Mouse (Mus musculus) kidney, adult 11 months (tissue): ENCODE data around the gene Prpf40b.
"Not testable (repeated sequence)": the region's sequence is repeated elsewhere in the genome, so short reads cannot be mapped to it uniquely, and the experiment has no call there.

Source experiments
- DNase-seq: peaks from one replicate; pipeline ENCODE4 v3.0.0; 2022

The Prpf40b gene

DNA sequence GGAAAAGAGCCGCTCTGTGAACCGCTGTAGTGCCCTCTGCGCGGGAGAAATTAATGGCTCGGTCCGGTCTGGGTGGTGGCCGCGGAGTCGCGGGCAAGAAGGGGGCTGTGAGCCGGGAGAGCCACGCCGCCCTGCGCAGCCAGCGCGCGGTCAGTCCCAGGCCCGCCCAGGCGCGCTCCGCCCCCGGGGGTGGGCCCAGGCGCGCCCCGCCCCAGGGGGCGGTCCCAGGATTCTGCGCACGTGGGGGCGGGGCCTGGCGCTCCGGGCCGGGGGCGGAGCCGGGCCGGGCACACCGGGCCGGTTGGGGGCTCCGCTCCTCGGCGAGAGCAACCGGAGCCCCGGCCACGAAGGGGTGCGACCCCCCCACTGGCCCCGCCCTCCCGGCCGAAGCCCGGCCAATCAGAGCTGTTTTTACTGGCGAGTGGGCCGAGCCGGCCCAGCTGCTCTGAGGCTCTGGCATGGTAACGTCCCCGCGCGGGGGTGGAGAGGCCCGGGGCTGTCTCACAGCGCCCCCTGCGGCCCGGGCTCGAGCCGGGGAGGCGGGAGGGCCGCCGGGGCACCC is at the start of gene Prpf40b:
Gene Prpf40b, plus strand, starts transcription at position 275 of the 562 bp plus-strand sequence.
- peak; percentile 95 for DNase-seq

DNA sequence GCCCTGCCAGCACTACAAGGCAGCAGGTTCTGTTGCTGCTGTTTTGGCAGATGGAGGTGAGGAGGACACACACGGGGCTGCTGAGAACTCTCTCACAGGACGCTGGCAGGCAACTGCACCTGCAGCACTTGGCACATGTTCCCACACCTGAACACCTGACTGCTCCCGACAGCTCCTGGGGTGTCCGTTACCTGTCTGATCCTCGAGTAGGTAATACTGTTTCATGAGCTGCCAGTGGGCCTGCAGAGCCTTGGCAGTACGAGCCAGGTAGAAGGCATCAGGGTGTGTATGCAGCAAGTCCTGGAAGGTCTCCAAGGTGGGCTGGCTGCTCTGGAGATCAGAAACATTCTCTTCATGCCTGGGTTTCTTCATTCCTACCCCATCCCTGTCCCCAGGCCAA is 48.2 kb upstream of the Prpf40b start:
- not testable (repeated sequence) for DNase-seq

DNA sequence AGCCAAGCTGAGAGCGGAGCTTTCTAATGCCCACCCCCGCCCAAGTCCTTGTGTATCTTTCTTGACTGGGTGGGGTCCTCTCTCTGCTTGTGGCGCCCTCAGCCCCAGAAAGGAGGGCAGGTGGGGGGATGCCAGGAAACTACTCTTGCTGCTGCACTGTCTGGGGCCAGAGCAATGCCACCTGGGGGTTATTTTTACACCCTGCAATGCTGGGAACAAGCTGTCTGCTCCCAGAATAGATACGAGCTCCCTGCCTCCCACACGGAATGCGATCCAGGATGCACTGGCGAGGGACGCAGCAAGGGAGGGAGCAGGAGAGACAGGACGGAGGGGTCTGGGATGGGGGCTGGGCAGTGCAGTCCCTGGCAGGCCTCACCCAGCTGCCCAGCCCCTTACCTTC is 45.9 kb upstream of the Prpf40b start:
- DNase-seq = no peak

DNA sequence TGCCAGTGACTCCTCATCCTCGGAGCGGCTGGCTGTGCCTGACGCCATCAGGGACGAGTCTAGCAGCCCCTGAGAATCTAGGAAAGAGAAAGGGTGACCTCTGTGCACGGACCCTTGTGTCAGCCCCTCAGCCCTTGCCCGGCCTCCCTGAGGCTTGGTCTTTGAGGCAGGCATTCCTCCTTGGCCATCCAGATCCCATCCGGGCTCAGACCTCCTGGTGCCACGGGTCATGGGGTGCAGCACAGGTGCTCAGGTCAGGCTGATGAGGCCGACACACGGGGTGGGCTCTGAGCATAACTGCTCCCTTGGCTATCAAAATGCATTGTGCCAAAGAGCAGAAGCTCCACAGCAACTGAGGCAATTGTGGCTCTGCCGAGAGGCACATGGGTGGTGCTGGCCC is 44.9 kb upstream of the Prpf40b start:
- no peak for DNase-seq

DNA sequence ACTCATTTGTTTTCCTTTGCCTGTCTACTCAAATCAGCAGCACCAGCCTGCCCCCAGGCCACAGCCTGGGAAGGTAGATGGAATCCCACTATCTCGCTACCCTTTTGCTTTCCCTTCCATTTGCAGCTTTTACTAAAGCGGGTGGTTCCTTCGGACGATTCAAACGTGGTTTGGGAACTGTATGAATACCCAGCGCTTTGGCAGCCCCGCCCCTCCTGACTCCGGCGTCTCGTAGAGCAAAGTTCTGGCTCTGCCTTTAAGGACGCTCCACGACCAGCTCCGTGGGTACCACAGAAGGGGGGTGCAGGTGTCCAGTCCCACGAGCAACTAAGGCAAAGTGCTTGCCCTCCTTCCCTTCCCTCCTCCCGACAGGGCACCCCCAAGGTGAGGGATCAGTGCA is 43.8 kb upstream of the Prpf40b start:
- DNase-seq = peak; percentile 39

DNA sequence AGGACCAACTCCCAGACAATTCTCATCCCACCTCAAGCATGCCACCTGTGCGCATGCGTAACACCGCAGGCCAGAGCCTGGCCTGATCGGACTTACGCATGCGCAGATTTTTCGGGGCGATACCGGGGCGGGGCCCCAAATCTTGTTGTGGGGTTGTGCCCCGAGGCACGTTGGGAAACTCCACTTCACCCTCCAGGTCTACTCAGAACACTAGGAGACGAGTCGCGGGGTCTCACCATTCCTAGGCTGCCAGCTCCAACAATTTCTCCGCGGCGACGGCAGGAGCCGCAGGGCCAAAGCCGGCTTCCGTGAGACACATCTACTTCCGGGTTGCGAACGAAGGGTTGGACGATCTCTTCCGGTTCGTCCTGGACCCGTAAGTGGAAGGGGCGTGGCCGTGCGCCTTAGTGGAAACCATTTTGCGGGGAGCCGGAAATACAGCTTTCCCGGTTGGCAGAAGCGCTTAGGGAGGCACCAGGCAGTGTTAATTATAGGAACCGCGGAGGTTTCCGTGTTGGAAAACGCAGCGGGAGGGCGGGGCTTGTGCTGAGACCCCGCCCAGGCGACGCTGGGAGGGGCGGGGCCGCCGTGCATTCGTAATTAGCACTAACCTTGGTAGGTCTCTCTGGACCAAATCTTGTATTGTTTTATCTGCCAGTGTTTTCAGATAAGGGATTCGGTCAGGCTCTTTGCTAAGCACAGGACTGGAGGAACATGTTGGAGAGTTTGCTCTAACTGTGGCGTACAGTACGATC is 43.1 kb upstream of the Prpf40b start, which contains the start of gene Mcrs1:
Gene Mcrs1, minus strand, starts transcription at position 336 of the 755 bp plus-strand sequence.
- DNase-seq = peak; percentile 99

DNA sequence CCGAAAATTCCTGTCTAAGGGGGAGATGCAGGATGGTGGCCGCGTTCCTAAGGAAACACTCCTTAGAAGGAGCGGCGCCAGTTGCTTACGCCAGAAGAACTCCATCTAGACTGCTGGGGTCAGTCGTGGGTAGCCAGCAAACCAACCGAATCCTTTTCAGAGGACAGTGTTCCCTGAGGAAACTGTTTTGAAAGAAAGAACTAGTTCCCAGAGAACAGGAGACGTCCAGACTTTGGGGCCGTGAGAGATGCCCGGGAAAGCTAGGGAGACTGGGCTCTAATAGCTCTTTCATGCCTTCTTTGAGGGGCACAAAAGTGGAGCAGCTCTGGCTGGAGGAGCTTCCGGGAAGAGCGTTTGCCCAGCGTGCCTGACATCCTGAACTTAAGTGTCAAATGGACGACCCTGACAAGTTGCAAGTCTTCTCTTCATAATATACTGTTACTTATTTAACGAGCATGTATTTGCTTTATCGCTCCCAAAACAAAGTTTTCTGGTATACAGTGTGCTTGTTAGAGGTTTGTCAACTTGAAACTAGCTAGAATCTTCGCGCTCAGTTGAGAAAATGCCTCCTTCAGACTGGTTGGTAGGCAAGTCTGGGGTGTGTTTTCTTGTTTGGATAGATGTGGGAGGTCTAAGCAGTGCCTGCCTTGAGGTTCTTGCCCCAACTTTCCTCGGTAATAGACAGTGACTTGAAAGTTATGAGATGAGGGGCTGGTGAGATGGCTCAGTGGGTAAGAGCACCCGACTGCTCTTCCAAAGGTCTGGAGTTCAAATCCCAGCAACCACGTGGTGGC is 42.3 kb upstream of the Prpf40b start:
- DNase-seq = no peak

DNA sequence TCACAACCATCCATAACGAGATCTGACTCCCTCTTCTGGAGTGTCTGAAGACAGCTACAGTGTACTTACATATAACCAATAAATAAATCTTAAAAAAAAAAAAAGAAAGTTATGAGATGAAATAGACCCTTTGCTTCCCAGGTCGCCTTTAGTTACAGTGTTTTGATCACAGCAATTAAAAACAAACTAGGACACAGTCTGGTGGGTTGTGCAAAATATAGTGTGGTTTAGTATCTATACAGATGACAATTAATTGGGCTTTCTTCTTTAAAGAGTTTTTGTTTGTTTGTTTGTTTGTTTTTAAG is 41.8 kb upstream of the Prpf40b start:
- DNase-seq = not testable (repeated sequence)

DNA sequence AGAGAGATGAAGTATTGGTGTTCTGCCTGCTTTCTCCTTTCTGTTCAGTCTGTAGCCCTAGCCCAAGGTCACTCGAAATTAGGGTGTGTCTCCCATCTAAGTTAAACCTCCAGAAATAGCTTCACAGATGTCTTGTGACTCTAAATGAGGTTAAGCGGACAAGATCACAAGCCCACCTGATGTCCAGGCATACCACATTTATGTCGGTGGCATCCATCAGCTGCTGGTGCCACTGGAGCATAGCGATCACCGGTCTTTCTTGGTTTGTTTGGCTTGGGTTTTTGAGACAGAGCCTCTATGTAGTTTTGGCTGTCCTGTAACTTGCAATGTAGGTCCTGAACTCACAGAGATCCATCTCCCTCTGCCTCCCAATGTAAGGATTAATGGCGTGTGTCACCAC is 41.1 kb upstream of the Prpf40b start:
- no peak for DNase-seq

DNA sequence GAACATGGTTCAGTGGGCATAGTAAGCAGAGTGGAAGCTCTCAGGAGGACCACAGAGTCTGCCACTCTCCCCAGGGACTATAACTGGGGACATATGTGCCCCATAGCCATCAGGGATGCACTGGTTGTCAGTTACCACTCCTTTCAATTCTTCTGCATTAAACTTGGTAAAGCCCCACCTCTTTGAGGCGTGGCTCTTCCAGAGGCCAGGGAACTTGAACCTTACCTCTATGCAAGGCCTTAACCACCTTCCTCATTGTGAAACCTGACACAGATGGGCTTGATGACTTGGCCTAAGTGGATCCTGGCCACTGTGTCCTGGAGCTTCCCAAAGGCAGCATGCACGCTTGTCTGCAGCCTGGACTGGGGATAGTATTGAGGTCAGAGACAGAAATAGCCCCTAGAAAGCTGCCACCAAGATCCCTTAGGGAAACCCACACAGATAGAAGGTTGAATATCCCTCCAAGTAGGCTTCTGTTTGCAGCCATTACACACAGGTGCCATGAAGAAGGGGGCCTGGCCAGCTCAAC is 40.3 kb upstream of the Prpf40b start:
- DNase-seq = no peak

DNA sequence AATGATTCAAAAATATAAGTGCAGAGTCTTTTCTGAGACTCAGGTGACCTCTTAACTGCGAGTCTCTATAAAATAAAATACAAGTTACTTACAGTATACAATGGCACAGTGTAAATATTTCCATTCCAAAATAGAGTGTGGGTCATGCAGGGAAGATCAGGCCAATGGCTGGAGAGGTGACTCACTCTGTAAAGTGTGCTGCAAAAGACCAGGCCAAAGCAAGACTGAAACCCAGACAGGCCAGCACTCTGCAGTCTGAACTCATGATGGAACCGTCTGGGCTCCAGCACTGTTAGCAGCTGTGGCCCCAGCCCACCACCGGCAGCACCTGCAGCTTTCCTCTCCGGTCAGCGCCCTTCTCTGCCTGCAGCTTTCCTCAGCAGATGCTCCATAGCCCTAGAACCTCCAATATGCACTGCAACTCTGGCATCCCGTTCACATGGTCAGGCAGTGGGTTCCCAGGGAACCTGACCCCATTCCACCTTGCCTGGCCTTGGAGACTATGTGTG is 39.6 kb upstream of the Prpf40b start:
- DNase-seq = no peak

DNA sequence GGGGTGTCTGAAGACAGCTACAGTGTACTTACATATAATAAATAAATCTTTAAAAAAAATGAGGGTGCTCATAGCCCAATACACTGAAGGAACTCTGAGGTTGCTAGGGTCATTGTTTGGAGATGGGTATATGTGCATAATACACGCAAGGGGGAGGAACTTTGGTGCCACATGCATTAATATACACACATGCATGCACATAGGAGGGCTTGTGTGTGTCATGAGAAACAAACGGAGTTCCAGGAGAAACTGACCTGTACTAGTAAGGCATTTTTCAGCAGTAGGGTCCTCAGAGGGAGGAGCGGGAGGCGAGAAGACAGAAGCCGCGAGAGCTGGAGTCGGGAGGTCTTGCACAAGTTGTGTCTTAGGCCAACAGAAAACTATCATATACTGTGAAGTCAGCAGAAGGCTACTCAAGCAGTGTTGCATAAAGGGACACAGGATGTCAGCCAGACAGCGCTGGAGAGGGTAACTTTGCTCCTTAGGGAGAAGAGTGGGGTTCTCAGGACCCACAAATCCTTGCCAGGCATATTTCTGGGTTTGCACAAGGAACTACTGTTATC is 35.6 kb upstream of the Prpf40b start:
- peak; percentile 41 for DNase-seq

DNA sequence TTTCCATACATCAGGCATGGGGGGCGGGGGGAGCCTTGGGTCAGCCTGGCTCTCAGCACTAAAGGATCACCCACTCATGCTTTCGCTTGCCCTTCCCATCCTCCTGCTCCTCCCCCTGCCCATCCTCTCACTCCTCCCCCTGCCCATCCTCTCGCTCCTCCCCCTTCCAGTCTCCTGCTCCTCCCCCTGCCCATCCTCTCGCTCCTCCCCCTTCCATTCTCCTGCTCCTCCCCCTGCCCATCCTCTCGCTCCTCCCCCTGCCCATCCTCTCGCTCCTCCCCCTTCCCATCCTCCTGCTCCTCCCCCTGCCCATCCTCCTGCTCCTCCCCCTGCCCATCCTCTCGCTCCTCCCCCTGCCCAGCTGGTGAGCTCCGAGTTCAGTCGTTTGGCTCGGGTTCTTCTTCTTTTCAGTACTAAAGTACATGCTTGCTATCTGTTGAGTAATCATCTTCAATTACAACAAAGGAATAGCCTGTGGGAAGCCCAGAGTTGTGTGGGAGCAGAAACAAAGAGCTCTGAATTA is 35.1 kb upstream of the Prpf40b start:
- peak; percentile 64 for DNase-seq

DNA sequence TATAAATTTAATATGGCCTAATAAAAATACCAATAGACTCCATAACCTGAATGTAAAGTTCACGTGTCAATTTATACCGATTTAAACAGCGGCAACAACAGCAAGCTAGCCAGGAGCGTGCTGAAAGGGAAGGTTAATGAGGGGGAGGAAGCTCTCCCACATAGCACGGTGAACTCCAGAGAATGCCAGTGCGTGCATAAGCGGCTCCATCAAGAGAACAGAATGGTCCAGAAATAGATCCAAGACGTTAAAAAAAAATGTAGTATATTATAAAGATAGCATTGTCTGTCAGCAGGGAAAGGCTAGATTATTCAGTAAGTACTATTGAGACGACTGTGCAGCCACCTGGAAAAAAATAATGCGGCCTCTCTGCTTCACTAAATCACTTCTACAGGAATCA is 32.2 kb upstream of the Prpf40b start:
- no peak for DNase-seq

DNA sequence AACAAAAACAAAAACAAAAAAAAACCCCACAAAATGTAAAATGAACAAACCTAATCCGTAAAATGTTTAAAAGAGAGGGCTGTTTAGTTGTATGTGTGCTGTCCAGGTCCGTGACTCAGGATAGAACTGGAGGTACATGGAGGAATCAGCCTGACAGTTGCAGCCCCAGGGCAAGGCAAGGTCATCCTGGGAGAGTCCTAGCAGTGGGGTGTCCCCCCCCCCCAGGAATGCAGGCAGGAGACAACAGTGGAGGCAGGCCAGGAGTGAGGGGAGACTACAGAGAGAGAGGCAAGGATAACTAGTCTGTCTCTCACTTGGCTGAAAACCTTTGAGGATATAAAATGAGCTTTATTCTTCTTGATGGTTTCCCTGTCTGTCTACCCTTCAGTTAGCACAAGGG is 30.5 kb upstream of the Prpf40b start:
- DNase-seq = no peak

DNA sequence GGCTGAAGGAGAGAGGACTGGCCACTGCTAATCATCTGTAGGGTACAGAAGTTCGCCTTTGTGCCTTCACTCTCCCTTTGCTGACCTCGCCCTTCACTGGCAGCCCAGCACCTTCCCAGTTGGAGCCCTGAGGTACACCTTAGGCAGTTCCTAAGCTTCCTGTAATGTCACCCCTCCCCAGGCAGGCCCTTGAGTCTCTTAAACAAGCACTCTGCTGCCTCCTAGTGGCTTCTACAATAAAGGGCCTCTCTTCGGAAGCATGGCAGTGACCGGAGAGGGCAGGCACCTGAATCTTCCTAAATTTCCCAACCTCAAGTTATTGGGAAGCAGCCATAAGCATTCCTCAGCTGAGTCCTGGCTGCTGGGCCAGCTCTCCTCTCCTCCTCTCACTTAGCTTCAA is 29.2 kb upstream of the Prpf40b start:
- peak; percentile 64 for DNase-seq

DNA sequence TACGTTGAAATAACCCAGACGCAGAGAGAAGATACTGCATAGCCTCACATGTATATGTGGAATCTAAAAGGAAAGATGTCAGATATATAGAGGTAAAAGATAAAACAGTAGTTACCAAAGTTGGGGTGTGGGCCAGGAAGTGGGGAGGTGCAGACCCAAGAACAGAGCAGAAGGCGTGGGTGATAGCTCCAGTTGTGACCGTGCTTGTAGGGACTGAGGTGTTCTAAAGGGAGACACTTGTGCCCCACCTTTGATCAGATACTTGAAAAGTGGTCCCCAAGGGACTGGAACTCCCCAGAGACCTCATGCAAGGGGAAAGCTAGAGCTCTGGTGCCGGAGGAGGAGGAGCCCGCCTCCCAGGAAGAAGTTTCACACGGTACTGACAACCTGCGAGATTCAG is 18.8 kb upstream of the Prpf40b start:
- no peak for DNase-seq

DNA sequence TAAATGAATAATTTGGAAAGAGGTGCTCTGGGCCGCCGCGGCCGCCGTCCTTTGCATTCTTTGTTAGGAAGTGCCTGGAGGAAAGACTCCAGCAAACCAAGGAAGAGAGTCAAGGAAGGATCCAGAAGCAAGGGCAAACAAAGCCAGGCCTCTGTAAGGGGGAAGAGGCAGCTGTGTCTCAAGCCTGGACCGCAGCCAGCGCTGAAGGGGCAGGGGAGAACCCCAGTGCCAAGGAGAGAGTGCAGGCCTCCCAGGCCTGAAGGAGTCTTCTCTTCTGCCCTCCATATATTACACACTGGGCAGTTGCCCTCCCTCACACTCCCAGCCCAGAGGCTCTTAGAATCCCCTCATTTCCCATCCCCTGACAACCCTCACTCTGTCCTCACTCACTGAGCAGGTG is 16.6 kb upstream of the Prpf40b start:
- no peak for DNase-seq

DNA sequence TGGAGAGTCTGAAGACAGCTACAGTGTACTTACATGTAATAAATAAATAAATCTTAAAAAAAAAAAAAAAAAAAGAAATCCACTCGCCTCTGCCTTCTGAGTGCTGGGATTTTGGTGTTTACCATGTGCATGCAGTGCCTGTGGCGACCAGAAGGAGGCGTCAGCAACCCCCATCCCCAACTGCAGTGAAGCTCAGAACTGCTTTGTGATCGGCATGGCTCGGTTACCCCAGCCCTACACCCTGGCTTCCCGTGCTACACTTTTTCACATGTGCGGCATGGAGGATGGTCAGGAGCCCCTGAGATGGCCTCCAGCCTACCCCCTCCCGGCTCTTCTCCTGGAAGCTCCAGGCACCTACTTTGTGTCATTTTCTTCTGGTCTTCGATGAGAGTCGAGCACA is 11.4 kb upstream of the Prpf40b start:
- DNase-seq = no peak

DNA sequence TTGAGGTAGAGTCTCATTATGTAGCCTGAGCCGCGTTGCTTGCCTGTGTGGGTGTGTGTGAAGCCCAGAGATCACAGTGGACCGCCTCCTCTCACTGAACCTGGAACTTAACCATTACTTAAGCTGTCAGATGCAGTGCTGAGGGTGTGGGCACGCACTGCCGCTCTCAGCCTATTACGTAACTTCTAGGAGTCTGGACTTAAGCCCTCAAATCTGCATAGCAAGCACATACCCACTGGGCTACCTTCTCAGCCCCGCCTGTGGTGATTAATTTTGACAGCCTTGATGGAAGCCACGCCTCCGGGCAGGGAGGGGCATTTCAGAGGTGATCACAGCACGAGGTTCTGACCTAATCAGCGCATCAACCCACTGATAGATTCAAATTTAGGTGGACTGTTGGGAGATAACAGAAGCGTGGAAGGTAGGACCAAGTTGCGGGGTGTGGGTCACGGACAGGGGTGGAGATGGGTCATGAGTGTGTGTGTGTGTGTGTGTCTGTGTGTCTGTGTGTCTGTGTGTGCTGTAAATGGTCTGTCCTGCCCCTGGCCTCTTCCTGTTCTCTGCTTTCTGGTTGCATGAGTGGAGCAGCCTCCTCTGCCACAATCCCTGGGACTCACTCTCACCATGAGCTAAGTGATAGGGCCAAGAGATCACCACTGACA is 10.2 kb upstream of the Prpf40b start:
- peak; percentile 93 for DNase-seq

DNA sequence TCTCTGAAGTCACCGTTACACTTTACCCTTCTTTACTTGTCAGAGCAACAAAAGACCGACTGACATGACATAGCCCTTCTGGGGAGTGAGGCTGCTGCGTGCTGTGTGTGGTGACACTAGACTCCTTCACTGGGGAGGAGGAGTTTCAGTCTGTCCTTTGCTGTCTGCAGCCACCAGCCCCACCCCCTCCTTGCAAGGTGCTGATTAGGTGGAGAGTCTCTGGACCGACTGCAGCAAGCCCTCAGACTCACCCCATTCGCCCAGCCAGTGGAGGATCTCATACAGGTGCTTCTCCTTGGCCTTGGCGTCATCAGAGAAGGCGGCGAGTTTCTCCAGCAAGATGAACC is 9.7 kb upstream of the Prpf40b start:
- no peak for DNase-seq

DNA sequence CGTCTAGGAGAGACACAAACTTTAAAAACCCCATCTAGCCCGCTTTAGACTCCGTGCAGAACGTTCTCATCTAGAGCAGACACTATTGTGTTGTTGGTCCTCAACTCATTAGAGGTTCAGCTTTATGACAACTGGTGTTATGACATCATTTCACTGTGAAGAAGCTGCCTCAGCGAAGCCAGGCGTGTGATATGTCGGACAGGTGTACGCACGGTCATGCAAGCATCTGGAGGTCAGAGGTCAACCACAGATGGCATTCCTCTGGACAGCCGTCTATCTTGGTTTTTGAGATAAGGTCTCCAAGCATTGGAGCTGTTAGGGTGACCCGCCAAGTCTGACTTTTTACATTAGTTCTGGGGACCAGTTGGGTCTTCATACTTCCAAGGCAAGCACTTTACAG is 4.3 kb upstream of the Prpf40b start:
- no peak for DNase-seq

DNA sequence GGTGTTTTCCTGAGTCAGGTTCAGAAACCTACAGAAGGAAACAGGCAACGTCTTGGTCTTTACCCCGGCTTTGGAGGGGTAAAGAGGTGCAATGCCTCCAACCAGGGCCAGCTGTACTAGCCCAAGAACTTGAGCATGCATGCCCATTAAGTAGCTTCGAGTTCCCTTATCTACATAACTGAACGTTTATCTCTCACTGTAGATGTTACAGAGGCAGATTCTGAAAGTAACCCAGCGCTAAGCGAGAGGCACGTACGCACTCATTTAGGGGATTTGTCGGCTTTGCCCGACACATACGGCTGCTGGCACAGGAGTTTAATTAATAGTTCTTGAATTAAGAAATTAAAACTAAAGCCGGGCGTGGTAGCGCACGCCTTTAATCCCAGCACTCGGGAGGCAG is 600 bp upstream of the Prpf40b start:
- DNase-seq = no peak
